Mouse (Mus musculus) hematopoietic stem cell, adult 5-6 weeks (primary cell): ENCODE data around the gene 4930404N11Rik. TPM values are rescaled to one million over a fixed set of nuclear protein-coding genes. Genes with fewer than 3 reads are reported as not detected.

Experiments
- ATAC-seq, 2 experiments: fragments of 125-278 bp in 1 of 2; replicated peaks in 1 of 2; 2 replicates each; pipeline ENCODE4 v1.8.0; 2016 to 2017; ENCODE audit warnings: inconsistent platforms in 2 of 2, mild to moderate bottlenecking in 2 of 2, moderate number of reproducible peaks in 2 of 2, low read depth in 1 of 2, moderate TSS enrichment in 1 of 2; ENCODE audit not compliant: low FRiP score in 2 of 2, poor library complexity in 2 of 2, severe bottlenecking in 2 of 2, insufficient read depth in 1 of 2, low TSS enrichment in 1 of 2
- total RNA-seq: library from RNA; stranded (forward); fragments of 172-1452, 232-1000 nt; gene quantifications from 2 replicates; pipeline ENCODE4 v1.2.3, GENCODE M21; 2017

4930404N11Rik gene
- total RNA-seq, 1 experiment from 2014 or later = 1.1 TPM

DNA sequence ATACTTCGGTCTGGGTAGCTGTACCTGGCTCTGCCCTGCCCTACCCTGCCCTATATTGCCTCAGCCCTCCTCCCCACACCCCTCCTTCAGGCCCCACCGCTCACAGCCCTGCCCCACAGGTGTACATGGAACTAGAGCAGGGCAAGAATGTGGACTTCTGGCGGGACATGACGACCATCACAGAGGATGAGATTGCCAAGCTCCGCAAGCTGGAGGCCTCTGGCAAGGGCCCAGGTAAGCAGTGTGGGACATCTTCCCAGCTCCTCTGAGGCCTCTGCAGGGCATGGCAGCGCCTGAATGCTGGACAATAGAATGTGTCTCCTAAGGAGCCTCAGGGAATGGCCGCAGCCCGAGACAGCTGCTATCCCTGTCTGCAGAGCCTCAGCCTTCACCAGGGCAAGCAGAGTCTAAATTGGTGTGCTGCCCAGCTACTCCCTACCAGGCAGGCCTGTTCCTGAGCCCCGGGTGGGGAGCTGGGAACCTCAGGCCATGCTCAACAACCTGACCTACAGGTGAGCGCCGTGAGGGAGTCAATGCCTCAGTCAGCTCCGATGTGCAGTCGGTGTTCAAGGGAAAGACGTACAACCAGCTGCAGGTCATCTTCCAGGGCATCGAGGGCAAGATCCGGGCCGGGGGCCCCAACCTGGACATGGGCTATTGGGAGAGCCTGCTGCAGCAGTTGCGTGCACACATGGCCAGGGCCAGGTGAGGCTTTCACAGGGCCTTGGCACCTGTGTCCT lies 41.7 kb downstream of the 4930404N11Rik start:
- no peak for ATAC-seq

DNA sequence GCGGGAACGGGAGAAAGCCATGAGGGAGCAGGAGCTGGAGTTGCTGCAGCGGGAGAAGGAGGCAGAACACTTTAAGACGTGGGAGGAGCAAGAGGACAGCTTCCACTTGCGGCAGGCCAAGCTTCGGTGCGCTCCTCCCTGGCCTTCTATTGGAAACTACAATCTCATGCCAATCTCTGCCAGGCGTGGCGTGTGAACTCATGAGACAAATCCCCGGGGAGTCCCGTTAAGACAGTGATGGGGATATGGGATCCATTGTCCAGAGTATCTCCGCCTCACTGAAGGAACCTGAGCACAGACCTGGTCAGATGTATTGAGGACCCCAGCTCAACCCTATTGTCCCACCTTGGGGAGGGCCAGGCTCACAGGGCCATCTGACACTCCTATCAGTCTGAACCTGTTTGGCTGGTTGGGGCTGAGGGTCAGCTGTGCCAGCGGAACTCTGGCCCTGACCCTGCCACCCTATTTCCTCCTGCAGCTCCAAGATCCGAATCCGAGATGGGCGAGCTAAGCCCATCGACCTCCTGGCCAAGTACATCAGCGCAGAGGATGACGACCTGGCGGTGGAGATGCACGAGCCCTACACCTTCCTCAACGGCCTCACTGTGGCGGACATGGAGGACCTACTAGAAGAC lies 42.4 kb downstream of the 4930404N11Rik start:
- no peak for ATAC-seq

DNA sequence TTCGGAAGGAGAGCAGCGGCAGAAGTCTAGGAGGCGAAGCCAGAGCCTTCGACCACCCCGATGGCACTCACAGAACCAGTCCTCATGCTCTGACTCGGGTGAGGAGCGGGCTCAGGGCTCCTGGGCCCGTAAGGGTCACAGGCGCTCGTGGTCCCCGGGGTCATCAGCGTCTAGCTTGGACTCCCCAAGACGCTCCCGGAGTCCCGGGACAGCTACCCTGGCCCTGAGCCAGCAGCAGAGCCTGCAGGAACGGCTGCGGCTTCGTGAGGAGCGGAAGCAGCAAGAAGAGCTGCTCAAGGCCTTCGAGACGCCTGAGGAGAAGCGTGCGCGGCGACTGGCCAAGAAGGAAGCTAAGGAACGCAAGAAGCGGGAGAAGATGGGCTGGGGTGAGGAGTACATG lies 43.2 kb downstream of the 4930404N11Rik start:
- ATAC-seq = no peak

DNA sequence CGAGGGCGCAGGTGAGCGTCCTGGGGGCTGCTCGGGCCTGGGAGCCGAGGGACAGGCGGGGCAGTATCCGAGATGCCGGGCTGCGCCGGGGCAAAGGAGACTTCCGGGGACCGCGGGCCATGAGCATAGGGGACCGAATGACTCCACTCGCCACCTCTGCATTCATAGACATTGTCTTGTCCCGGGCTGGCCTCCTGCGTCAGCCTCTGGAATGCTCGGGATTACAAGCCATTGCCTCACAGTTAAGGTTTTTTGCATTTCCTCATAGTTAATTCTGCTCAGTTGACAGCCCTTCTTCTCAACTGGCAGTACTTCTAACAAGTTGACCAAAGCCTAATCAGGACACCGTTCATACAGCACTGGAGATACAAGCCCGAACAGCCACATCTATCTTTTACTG lies 44.2 kb downstream of the 4930404N11Rik start:
- ATAC-seq = no peak

DNA sequence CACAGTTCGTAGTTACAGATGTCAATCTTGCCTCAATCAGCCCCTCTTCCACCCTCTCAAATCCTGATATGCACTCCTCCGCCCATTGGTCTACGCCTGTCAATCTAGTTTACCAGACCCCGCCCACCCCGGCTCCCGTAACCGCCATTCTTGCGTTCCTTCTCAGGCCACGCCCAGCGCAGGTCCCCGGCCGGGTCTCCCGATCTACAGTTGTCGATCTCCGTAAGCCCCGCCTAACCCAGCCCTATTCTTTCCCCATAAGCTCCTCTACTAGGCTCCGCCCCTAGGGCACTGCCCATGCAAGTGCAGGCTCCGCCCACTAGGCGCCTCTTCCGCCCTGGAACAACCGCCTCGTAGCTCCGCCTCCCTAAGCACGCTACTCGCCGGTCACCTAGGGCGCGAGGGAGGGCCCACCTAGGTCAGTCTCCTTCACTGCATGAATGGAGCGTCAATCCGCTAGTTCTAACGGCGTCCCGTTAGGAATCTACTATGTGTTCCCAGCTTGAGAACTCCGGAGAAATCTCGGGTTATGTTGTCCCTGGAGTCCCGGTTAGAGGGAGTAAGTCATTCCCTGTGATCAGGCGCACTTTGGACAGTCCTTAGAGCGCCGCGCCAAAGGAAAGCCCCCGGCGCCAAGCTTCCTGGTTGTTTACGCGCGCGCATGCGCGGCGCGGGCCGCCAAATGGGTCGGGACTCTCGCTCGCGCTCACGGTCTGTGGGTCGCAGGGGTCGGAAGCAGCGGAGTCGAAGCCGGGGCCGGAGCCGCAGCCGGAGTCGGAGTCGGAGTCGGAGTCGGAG lies 44.9 kb downstream of the 4930404N11Rik start, which contains the start of gene Cactin:
TSS of gene Cactin (plus strand) at position 554 of the 798 bp plus-strand sequence.
- peak; percentile 79 to 86 for ATAC-seq

DNA sequence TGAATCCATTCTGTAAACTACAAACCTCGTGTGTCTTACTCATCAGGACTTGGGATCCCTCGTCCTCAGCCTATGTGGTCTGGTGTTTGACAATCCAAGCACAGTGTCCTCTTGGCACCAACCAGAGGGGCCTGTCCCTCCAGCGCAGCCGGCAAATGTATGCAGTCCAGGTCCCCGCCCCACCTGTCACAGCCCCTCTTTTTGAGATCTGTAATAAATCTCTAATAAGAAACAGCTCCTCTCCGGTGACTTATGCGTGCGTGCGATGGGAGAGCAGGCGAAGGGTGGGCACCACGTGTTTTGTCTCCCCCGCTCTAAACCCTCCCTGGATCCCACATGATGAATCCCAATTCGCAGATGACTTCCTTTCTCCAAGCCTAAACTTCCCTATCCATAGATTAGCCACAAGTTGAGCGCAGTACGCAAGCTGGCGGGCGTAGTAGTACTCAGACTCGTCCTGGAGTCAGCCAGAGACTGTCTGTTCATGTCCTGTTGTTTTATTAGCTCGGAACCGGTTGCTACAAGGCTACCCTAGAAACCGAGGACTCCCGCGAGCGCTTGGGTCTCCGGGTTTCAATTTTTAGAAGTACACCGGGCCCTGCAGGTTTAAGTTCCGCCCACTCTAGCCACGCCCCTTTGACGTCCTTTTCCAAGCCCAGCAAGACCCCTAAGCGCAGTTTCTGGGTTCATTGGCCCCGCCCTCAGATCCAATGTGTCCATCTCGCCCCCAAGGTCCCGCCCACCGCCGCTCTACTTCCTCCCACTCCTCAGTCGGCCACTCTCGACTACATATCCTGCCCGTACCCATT lies 45.7 kb downstream of the 4930404N11Rik start:
- ATAC-seq = peak; percentile 67 to 75

DNA sequence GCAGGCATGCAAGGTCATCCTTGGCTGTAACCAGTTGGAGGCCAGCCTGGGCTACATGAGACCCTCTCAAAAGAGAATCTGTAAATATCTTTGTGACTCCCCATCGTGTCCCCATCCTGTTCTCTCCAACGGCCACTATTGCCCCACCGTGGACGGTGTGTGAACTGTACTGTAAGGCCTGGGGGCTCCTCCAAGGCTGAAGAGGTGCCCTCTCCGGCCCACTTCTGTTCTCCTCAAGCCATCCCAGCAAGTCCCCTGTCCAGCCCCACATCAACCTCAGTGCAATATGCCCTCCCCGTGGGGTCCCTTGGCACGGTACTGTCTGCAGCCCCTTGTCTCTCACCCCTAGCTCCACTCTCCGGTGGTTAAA lies 46.3 kb downstream of the 4930404N11Rik start:
- no peak for ATAC-seq

DNA sequence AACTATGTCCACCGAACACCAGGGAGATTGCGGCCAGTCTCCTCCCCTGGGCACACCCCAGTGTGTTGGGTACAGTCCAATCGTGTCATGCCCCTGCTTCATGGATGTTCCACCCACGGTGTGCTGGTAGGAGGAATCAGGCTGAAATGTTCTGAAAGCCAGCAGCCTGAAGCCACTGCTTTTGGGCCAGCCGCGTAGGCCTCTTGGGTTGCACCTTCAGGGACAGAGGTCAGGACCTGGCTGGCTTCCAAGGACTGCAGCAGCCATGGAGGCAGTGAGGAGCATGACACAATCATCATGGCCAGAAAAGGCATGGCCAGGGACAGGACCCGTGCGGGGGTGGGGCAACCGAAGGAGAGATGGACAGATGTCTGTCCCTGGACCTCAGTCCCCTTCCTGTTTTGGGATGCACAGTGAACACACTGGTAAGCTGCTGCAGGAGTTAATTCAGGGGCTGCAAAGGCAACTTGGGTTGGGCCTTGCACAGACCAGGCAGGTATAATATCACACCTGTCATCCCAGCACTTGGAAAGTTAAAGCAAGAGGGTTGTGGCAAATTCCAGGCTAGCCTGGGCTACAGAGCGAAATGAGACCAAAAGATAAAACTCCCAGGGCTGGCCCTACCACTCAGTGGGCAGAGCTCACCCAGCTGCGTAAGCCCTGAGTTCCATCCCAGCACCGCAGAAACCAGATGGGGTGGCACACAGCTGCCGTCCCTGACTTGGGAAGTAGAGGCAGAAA lies 46.9 kb downstream of the 4930404N11Rik start:
- no peak for ATAC-seq

DNA sequence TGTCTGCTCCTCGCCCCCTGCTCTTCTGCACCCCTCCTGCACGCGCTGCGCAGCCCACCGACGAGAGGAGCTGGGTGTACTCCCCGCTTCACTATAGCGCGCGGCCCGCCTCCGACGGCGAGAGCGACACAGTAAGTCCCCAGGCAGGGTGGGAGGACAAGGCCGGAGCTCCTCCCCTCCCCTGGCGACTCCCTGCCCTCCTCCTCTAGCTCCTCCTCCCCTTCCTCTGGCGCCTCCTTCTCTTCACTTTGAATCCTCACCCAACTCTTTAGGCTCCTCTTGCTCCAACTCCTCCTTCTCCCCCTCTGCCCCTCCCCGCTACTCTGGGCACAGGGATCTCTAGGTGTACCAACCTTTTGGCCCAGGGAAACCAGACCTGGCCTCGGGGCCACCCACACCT lies 48.3 kb downstream of the 4930404N11Rik start:
- ATAC-seq = 0 out of 4 replicates have a peak, but pooled peaks of 1 of the 2 experiments have one; percentile 6

DNA sequence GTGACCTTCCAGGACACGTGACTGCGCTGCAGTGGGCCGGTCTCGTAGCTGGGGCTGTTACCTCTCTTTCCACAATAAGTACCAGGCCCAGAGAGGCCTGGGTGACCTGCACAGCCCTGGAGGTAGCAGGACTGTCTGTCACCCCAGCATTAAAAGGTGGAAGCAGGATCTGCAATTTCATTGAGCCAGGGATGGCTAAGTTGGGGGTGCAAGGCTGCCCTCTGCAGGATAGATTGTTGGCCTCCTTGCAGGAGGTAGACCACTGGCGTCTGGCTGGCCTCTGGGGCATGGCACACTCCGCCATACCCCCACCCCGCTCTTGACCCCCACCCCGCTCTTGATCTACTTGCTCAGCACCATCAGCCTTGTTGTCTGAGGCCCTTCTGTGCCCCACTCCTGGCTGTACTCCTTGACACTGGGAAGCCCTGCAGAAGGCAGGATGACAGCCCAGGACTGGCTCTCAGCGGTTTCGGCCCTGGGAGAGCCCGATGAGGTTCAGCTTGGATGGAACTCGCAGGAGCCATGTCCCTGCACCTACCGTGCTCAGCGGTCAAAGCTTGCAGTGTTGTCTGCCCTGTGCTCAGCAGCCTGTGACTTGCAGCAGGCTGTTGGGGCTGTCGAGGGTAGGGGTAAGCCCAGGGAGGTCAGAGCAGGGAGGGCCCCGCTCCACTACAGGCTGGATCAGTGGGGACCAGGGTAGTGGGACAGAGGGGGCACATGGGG lies 49.1 kb downstream of the 4930404N11Rik start:
- no peak for ATAC-seq

DNA sequence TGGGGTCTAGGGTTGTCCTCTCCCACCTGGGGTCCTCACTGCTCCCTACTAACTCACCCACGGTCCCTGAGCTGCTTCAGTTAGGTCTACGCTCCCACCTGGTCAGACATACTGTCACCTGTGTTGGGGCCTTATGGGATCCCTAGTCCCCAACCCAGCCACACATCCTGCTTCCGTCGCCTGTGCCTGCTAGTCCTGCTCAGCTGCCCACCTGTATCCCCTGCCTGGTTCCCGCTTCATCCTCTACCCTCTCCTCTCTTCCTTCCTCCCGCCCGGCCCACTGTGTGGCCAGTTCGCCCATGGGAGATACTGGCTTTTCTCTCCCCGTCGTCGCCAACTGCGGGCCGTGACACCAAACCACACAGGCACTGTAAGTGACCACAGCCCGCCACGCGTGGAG lies 50.0 kb downstream of the 4930404N11Rik start:
- ATAC-seq = no peak

DNA sequence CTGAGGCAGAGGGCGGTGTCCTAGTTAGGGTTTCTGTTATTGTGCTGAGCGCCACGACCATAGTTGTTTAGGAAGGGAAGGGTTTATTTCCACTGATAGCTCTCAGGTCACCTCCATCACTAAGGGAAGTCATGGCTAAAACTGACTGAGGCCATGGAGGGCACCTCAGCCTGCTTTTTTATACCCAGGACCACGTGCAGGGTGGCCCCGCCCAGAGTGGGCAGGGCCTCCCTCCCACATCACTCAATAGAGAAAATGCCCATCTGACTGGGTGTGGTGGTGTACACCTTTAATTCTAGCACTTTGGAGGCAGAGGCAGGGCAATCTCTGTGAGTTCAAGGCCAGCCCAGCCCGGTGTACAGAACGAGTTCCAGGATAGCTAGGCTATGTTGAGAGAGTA lies 51.4 kb downstream of the 4930404N11Rik start:
- no peak for ATAC-seq

DNA sequence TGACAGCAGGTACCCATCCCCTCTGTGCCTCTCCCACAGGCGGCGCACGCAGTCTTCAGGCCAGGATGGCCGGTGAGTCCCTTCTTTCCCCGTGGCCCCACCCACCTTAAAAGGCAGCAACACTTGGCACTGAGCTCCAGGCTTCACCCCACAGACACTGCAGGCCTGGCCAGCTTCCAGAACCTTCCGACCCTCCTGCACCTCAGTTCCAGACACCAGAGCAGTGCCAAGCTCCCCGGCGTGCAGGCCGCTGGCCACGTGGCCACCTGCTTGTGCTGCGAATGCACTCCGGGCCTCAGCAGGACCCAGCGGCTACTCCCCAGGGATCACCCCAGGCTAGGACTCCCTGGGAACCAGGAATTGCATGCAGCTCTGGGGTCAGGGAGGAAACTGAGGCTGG lies 52.0 kb downstream of the 4930404N11Rik start:
- ATAC-seq = no peak
